Mouse (Mus musculus) kidney, embryonic 15.5 days (tissue): ENCODE measurements around the gene Muc5ac. TPM values are rescaled to one million over a fixed set of nuclear protein-coding genes. Genes with fewer than 3 reads are reported as not detected.
"Not testable (repeated sequence)": the region's sequence is repeated elsewhere in the genome, so short reads cannot be mapped to it uniquely, and the experiment has no call there.

Experiments
- ATAC-seq: fragments of 200-750 bp; cut with Nextera tagmentation; replicated peaks from 2 replicates; pipeline ENCODE4 v1.8.0; 2017; ENCODE audit warnings: moderate TSS enrichment; ENCODE audit not compliant: low FRiP score
- H3K27ac ChIP-seq: fragments of 300-500 bp; sonication (generic); 2 replicates; pipeline ENCODE4 v1.5.1; 2015; ENCODE audit warnings: mild to moderate bottlenecking, inconsistent platforms
- H3K27me3 ChIP-seq: fragments of 300-500 bp; sonication (generic); 2 replicates; pipeline ENCODE4 v1.6.1; 2015; ENCODE audit warnings: inconsistent platforms
- H3K36me3 ChIP-seq: fragments of 300-500 bp; sonication (generic); 2 replicates; pipeline ENCODE4 v1.6.1; 2015; ENCODE audit warnings: inconsistent platforms
- H3K4me1 ChIP-seq: fragments of 300-500 bp; sonication (generic); 2 replicates; pipeline ENCODE4 v1.6.1; 2015; ENCODE audit warnings: inconsistent platforms
- H3K4me2 ChIP-seq: fragments of 300-500 bp; sonication (generic); 2 replicates; pipeline ENCODE4 v1.6.1; 2015; ENCODE audit warnings: moderate library complexity, mild to moderate bottlenecking, inconsistent platforms
- H3K4me3 ChIP-seq: fragments of 300-500 bp; sonication (generic); replicated peaks from 2 replicates; pipeline ENCODE4 v1.5.1; 2015; ENCODE audit warnings: mild to moderate bottlenecking, inconsistent platforms
- H3K9ac ChIP-seq: fragments of 300-500 bp; sonication (generic); 2 replicates; pipeline ENCODE4 v1.6.1; 2015; ENCODE audit warnings: mild to moderate bottlenecking, inconsistent platforms
- H3K9me3 ChIP-seq: fragments of 300-500 bp; sonication (generic); replicated peaks from 2 replicates; pipeline ENCODE4 v1.6.1; 2016; ENCODE audit warnings: inconsistent platforms
- WGBS: fragments of 180-500 bp; shearing (Covaris S2); methylation state at CpG from one replicate; pipeline ENCODE4 v1.1.7; 2015; ENCODE audit warnings: mixed read lengths; 5-methylcytosine and 5-hydroxymethylcytosine counted together
- polyA plus RNA-seq: library from polyadenylated mRNA; unstranded; fragments of >200 nt; fragmentation: Nextera tagmentation; extraction: Ambion mirVana; gene quantifications from 2 replicates; pipeline ENCODE4 v1.2.1, GENCODE M21; 2015

The Muc5ac gene
- polyA plus RNA-seq, 1 experiment from 2014 or later: not detected

DNA sequence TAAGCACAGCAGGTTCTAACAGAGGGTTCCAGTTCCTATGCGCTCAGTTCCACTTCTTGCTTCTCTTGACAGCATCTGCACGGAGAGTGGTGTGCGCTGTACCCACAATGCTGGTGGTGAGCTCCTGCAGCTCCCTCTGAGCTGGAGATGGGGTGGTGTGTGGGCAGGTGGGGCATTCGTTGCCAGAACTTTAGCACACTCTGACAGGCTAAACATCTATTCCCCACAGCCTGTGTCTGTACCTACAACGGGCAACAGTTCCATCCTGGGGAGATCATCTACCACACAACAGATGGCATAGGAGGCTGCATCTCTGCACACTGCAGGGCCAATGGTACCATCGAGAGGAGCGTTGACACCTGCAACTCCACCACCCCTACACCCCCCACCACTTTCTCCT lies 16.6 kb downstream of the Muc5ac start:
- Histone ChIP-seq H3K36me3 (no peaks in the 10 kb centered on the region), H3K4me1 (no peaks in the 10 kb centered on the region), H3K27ac (no peak overlapping the region), H3K4me2 (no peak overlapping the region), H3K9ac (no peak overlapping the region), H3K4me3 (no peak overlapping the region), H3K27me3 (no peaks in the 10 kb centered on the region), H3K9me3 (no peaks in the 10 kb centered on the region)
- 83% methylated on average over 7 of the region's 7 CpGs for WGBS
- no peak for ATAC-seq

DNA sequence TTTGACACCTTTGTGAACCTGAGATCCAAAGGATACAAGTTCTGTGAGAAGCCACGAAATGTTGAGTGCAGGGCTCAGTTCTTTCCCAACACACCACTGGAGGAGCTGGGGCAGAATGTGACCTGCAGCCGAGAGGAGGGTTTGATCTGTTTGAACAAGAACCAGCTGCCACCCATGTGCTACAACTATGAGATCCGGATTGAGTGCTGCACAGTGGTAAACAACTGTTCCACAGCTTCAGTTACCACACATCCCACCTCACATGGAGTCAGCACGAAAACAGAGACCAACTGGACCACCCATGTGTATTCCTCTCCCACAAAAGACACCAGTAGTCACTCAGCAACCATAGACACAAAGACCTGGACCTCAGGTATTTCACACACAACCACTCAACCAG lies 19.1 kb downstream of the Muc5ac start:
- H3K36me3 ChIP-seq, ATAC-seq, H3K27me3 ChIP-seq: not testable (repeated sequence)

DNA sequence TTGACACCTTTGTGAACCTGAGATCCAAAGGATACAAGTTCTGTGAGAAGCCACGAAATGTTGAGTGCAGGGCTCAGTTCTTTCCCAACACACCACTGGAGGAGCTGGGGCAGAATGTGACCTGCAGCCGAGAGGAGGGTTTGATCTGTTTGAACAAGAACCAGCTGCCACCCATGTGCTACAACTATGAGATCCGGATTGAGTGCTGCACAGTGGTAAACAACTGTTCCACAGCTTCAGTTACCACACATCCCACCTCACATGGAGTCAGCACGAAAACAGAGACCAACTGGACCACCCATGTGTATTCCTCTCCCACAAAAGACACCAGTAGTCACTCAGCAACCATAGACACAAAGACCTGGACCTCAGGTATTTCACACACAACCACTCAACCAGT lies 21.2 kb downstream of the Muc5ac start:
- H3K4me1 ChIP-seq, H3K27ac ChIP-seq, H3K4me2 ChIP-seq, H3K9me3 ChIP-seq, ATAC-seq, H3K9ac ChIP-seq, H3K4me3 ChIP-seq, H3K27me3 ChIP-seq, H3K36me3 ChIP-seq: not testable (repeated sequence)
- no CpG with 5 or more reads among the region's 4 CpGs for WGBS

More for the DNA sequence above, 19.1 kb downstream of the Muc5ac start:
- WGBS: no CpG with 5 or more reads among the region's 4 CpGs
- not testable (repeated sequence) for H3K27ac ChIP-seq, H3K9me3 ChIP-seq, H3K4me3 ChIP-seq, H3K9ac ChIP-seq, H3K4me2 ChIP-seq, H3K4me1 ChIP-seq

DNA sequence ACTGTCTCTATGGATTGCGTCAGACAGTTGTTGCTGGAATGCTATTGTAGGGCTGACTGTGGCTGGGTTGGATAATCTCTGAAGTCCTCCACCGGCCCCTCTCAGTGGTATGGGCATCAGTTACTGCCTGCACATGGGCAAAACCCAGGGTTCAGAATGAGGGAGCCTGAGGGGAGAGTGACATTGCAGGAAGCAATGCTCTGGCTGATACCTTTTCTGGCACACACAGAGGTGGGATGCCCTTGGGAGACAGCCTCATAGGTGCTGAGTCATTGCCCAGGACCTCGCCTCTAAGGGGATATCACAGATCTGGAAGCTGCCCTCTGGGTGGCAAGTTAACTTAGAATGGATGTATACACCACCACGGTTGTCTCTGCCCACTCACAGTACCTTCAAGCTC lies 24.5 kb downstream of the Muc5ac start:
- no peak overlapping the region for H3K27ac ChIP-seq
- no peak for ATAC-seq

DNA sequence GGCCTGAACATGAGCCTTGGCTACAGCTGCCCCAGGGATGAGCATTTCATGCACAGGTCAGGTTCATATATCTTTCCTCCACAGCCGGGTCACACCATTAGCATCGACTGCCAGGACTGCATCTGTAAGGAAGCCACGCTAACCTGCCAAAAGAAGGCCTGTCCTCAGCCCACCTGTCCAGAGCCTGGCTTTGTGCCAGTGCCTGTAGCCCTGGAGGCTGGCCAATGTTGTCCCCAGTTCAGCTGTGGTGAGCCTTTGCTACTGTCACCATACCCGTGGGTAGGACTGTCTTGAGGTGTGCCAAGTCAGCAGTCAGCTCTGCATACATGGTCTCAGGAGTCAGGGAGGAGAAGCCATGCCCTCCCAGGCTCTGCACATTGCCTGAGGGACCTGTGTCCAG lies 26.6 kb downstream of the Muc5ac start:
- no peak for ATAC-seq
- Histone ChIP-seq H3K9ac (no peak overlapping the region), H3K4me1 (peaks cover 4% of the 10 kb centered on the region), H3K27me3 (no peaks in the 10 kb centered on the region), H3K27ac (no peak overlapping the region), H3K4me2 (no peak overlapping the region), H3K9me3 (no peaks in the 10 kb centered on the region), H3K4me3 (no peak overlapping the region), H3K36me3 (no peaks in the 10 kb centered on the region)
- 77% methylated on average over 4 of the region's 4 CpGs for WGBS

More for the DNA sequence above, 24.5 kb downstream of the Muc5ac start:
- Histone ChIP-seq H3K9me3 (no peaks in the 10 kb centered on the region), H3K4me3 (no peak overlapping the region), H3K27me3 (no peaks in the 10 kb centered on the region), H3K36me3 (no peaks in the 10 kb centered on the region), H3K4me1 (peaks cover 4% of the 10 kb centered on the region), H3K9ac (no peak overlapping the region), H3K4me2 (no peak overlapping the region)
- 71% methylated on average over 4 of the region's 4 CpGs for WGBS

DNA sequence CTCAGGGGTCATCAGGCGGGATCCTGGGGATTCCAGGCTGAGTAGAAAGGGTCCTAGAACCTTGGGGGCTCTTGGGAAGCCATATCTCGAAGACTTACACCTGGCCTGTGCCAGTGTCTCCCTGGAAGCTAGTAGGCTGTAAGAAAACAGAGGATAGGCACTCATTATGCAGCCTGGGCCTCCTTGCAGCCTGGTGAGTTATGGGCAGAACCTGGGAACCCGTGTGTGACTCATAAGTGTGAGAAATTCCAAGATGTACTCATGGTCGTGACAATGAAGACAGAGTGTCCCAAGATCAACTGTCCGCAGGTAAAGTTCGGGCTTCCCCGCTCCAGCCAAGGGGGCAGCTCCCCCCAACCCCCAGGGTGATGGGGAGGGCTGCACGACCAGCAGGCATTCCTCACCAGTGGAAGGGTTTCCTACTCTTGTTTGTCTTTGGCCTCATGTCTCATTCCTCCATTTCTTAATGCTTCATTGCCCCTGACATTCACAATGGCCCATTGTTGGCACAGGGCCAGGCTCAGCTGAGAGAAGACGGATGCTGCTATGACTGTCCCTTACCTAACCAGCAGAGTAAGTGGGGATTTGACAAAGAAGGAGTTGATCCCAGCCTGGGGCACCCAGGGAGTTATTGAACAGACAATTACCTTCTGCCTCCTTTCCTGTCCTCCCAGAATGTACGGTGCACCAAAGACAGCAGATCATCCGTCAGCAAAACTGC lies 28.7 kb downstream of the Muc5ac start:
- Histone ChIP-seq H3K4me2 (no peak overlapping the region), H3K27me3 (no peaks in the 10 kb centered on the region)
- 61% methylated on average over 11 of the region's 11 CpGs for WGBS

DNA sequence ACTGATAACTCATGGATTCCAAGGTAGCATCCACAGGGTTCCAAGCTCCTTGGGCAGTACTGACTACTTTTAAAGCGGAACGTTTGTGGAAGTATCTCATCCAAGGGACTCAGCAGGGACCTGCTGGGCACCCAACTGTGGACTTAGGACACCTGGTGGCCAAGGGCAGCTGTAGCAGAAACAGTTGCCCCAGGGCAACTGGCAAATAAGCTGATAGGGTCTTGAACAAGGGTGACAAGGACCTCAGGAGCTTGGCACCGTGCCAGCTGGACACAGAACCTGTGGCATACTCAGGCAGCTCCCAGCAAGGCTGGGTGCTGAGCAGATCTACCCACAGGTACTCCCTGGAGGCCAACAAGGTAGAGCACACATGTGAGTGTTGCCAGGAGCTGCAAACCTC lies 29.5 kb downstream of the Muc5ac start:
- 75% methylated on average over 3 of the region's 3 CpGs for WGBS
- no peaks in the 10 kb centered on the region for H3K27me3 ChIP-seq
- no peak overlapping the region for H3K27ac ChIP-seq
- no peaks in the 10 kb centered on the region for H3K9me3 ChIP-seq
- H3K4me3 ChIP-seq: no peak overlapping the region
- no peaks in the 10 kb centered on the region for H3K36me3 ChIP-seq
- no peak overlapping the region for H3K9ac ChIP-seq
- no peak overlapping the region for H3K4me2 ChIP-seq
- ATAC-seq: no peak
- H3K4me1 ChIP-seq: peaks cover 4% of the 10 kb centered on the region

More for the DNA sequence above, 28.7 kb downstream of the Muc5ac start:
- Histone ChIP-seq H3K36me3 (no peaks in the 10 kb centered on the region), H3K4me1 (peaks cover 4% of the 10 kb centered on the region), H3K9me3 (no peaks in the 10 kb centered on the region), H3K4me3 (no peak overlapping the region), H3K27ac (no peak overlapping the region), H3K9ac (no peak overlapping the region)
- peak; percentile 49; the same call in 1 of the 2 replicates for ATAC-seq

DNA sequence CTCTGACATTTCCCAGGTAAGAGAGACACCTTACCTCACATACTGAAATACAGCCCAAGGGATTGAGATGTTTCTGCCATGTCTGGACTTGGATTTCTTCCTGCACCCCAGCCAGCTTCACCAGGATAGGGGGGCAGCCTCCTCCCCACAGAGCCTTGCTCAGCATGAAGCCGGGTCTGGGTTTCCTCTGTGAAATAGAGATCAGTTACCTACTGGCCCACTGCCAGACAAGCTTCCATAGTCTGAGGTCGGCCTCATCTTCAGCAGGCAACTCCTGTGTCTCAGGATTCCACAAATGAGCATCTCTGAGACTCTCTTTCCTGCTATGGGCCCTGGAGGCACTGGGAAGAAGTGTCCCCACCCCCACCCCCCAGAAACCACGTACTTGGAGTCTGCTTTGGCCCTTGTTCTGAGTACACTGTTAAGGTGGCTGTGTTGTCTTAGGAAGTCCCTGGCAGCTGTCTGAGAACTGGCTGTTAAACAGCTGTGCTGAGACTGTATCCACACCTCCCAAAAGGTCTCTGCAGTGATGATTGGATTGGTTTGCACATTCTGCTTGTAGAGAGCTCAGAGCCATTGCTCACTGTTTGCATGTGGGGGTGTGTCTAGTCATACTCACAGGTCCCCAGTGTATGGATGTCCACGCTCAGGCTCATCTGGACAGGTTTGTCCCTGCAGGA lies 34.0 kb downstream of the Muc5ac start:
- WGBS: 42% methylated on average over 4 of the region's 4 CpGs
- Histone ChIP-seq H3K27me3 (no peaks in the 10 kb centered on the region), H3K27ac (no peak overlapping the region), H3K4me3 (no peak overlapping the region), H3K36me3 (no peaks in the 10 kb centered on the region), H3K9me3 (no peaks in the 10 kb centered on the region), H3K9ac (no peak overlapping the region), H3K4me1 (peaks cover under 1% of the 10 kb centered on the region), H3K4me2 (no peak overlapping the region)
- ATAC-seq: no peak

DNA sequence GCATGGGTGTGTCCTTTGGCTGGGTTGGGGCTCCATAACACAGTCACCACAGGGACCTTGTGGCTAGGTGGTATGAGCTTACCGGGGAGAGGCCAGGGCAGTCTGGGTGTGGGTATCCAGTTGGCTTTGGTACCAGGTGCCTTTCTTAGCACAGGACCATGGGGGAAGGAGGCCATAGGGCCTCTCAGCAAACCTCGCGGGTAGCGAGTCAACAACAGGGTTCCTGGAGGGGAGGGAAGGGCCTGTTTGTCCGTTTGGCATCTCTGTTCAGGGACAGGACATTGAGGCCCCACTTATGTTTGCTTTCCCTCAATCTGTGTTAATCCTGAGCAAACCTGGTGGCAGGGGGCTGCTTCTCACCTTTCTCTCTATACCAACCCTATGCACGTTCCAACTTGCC lies 34.9 kb downstream of the Muc5ac start:
- Histone ChIP-seq H3K9ac (no peak overlapping the region), H3K4me2 (no peak overlapping the region), H3K9me3 (no peaks in the 10 kb centered on the region), H3K4me1 (no peaks in the 10 kb centered on the region), H3K27me3 (no peaks in the 10 kb centered on the region), H3K27ac (no peak overlapping the region), H3K4me3 (no peak overlapping the region), H3K36me3 (no peaks in the 10 kb centered on the region)
- 84% methylated on average over 6 of the region's 6 CpGs for WGBS
- no peak for ATAC-seq

DNA sequence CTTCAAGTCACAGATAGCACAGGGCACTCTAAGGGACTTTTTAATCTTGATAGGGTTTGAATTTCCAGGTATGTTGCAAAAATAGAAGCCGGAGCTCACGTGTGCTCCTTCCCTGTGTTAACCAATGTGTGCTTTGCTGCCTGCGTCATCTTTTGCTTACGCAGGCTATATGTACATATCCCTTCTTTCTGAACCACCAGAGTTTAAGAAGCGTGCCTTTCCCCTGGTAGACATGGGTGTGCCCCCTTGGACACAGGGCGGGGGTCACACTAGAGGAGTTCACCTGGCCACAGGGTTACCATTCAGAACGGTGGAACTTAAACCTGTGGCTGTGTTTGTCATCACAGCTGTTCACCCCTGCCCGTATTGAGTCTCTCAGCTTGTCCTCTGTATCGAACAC lies 35.6 kb downstream of the Muc5ac start:
- Histone ChIP-seq H3K4me1 (no peaks in the 10 kb centered on the region), H3K9ac (no peak overlapping the region), H3K27ac (no peak overlapping the region), H3K36me3 (no peaks in the 10 kb centered on the region), H3K9me3 (no peaks in the 10 kb centered on the region), H3K4me3 (no peak overlapping the region), H3K4me2 (no peak overlapping the region), H3K27me3 (no peaks in the 10 kb centered on the region)
- ATAC-seq: no peak
- 86% methylated on average over 9 of the region's 9 CpGs for WGBS

DNA sequence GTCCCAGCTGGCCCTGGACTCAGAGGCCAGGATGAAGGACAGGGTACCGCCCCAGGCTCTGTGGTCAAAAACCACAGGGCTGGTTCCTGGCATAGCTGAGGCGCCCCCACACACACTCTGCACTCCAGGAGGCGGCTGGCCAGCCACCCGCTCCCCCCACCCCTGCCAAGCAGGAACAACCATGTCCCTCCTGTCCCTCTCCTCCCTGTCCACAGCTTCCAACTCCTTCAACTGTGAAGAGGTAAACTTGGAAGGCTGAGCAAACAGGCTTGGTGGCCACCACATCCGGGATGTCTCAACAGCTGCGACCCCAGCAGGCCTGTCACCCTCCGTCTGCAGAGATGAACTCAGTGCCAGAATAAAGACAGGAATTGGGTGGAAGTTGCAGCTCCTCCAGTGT lies 47.2 kb downstream of the Muc5ac start:
- Histone ChIP-seq H3K27me3 (0 out of 2 replicates have a peak, but pooled peaks cover 3% of the 10 kb centered on the region), H3K4me2 (no peak overlapping the region), H3K36me3 (no peaks in the 10 kb centered on the region), H3K9me3 (no peaks in the 10 kb centered on the region), H3K4me3 (no peak overlapping the region), H3K4me1 (0 out of 2 replicates have a peak, but pooled peaks cover 9% of the 10 kb centered on the region), H3K9ac (no peak overlapping the region), H3K27ac (no peak overlapping the region)
- WGBS: 47% methylated on average over 7 of the region's 7 CpGs
- ATAC-seq: peak; percentile 50; the same call in 1 of the 2 replicates

DNA sequence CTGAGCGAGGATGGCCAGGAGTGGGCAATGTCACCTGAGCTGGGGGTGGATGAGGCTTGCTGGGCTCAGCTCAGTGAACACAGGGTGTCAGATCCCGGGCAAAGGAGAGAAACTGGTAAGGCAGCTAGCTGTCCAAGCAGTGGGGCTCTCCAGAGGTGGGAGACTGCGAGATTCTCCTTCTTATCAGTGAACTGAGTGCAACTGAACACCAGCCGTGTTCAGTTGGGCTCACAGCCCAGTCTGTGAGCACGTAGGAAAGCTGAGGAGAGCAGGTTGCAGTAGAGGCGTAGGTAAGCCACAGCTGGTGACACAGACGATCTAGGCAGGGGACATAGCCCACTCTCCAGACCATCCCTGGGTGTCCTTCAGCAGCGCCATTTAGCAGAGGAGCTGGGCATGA lies 47.7 kb downstream of the Muc5ac start:
- 0 out of 2 replicates have a peak, but pooled peaks have one; percentile 7 for ATAC-seq
- 60% methylated on average over 8 of the region's 8 CpGs for WGBS
- Histone ChIP-seq H3K9ac (no peak overlapping the region), H3K4me3 (no peak overlapping the region), H3K9me3 (no peaks in the 10 kb centered on the region), H3K4me1 (0 out of 2 replicates have a peak, but pooled peaks cover 9% of the 10 kb centered on the region), H3K36me3 (no peaks in the 10 kb centered on the region), H3K27ac (no peak overlapping the region), H3K27me3 (no peaks in the 10 kb centered on the region), H3K4me2 (no peak overlapping the region)
